Mouse (Mus musculus) thymus, adult 2 months (tissue): ENCODE measurements around the gene Atad1.

Experiments used
- CTCF ChIP-seq: fragments of 200-500 bp; IDR thresholded peaks from 2 replicates; pipeline ENCODE4 v1.5.1; 2012; ENCODE audit warnings: mild to moderate bottlenecking, control low read depth, low read length, moderate library complexity, borderline replicate concordance; ENCODE audit not compliant: control insufficient read depth, poor library complexity, insufficient read depth; ENCODE audit errors: extremely low read depth
- POLR2A ChIP-seq: fragments of 200-500 bp; IDR thresholded peaks from 2 replicates; pipeline ENCODE4 v1.6.1; 2012; ENCODE audit warnings: mild to moderate bottlenecking, low read length, control low read depth, moderate library complexity; ENCODE audit not compliant: control insufficient read depth, poor library complexity, insufficient read depth; ENCODE audit errors: extremely low read depth

GRCm38 (mm10) chr19:32641995-32642394 is 97.6 kb downstream of the Atad1 start:
- TF ChIP-seq CTCF: no peak
- no peak for TF ChIP-seq POLR2A
